Mouse (Mus musculus): Measurements from ENCODE around the gene Mtcl1. TPM values are rescaled to one million over a fixed set of nuclear protein-coding genes. Genes with fewer than 3 reads are reported as not detected.

The Mtcl1 gene
- total RNA-seq, 4 experiments from 2014 or later = 40.5 to 54.3 (median 44.3) TPM

Other genes starting within 250 kb of the Mtcl1 start
- gene Rab12, start 70.0 kb upstream of the Mtcl1 start, total RNA-seq (2022) = 100 to 1,000 TPM; 106 to 117 (median 108) TPM
- gene Themis3, start 144.9 kb upstream of the Mtcl1 start, total RNA-seq (2022) = under 1 TPM in 1 of 4 experiments, not detected in 3; 0.13 TPM

Measured in layer of hippocampus, adult 8-10 months (tissue).